ENCODE assay signal across 20 mouse cellular contexts in the genomic region with DNA sequence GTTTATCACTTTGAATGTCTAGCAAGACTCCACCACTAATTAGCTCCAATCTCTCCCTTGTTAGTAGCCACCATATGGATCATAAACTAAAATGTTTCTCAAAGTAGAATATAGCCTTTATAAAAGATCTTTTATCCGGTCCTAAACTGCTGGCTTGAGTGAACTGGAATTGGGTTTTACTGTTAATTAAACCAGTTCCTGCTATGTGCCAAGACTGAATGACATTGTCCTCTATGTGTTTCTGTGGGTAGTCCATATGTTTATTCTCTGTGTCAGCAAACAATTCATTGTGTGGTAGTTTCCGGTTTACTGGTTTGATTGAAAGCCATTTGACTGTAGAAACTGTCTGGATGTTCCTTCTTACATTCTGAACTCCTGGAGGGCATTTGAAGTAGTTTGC.
DNase-seq lines count a peak whose midpoint lies in the region; ATAC-seq and TF ChIP-seq lines count a peak whose summit lies in the region.
"Had no signal": no experiment of that assay in that cellular context is flagged by ENCODE, and none has a peak within 500 bp of the region (broad histone marks: within the 10 kb centered on the region; RNA-seq: fewer than 3 reads in every experiment).

No protein-coding gene starts in this region.

- TF ChIP-seq CTCF in liver, postnatal 0 days (IDR thresholded peaks at IDR 0.05; ENCODE audit: low read depth) = no peak

- H3K4me1 ChIP-seq in forebrain, embryonic 11.5 days (replicated peaks; ENCODE audit: control insufficient read depth, insufficient read depth, low read length) = 0 out of 2 replicates have a peak, but pooled peaks cover 2% of the 10 kb centered on the region
- H3K4me1 ChIP-seq in forebrain, embryonic 10.5 days = no peaks in the 10 kb centered on the region
- H3K4me1 ChIP-seq in forebrain, embryonic 13.5 days = 0 out of 2 replicates have a peak, but pooled peaks cover 6% of the 10 kb centered on the region
- H3K4me1 ChIP-seq in forebrain, embryonic 16.5 days (replicated peaks; ENCODE audit: control insufficient read depth, insufficient read depth, low read length) = peaks cover 4% of the 10 kb centered on the region
- no peaks in the 10 kb centered on the region for H3K4me1 ChIP-seq in liver, postnatal 0 days (ENCODE audit: insufficient read depth)
- H3K4me1 ChIP-seq: embryonic facial prominence, embryonic 12.5 days; embryonic facial prominence, embryonic 15.5 days; hindbrain, embryonic 12.5 days; hindbrain, embryonic 15.5 days had no signal

- no peak for DNase-seq in forebrain, embryonic 11.5 days (ENCODE audit: low spot score)
- DNase-seq in forebrain, embryonic 10.5 days (ENCODE audit: extremely low spot score, low spot score) = no peak
- DNase-seq in liver = no peak
- DNase-seq in liver, postnatal 0 days = no peak
- DNase-seq: adrenal gland, adult 8-10 months; adrenal gland, postnatal 25 days; cerebellum, adult 18-20 months; cerebellum, adult 9-11 months; cerebellum, postnatal 25 days; gastrocnemius, postnatal 10 days; heart, adult 11 months had no signal

- no peak overlapping the region for H3K4me2 ChIP-seq in forebrain, embryonic 11.5 days (ENCODE audit: low read depth, low read length, severe bottlenecking)
- no peak overlapping the region for H3K4me2 ChIP-seq in forebrain, embryonic 13.5 days
- no peak overlapping the region for H3K4me2 ChIP-seq in forebrain, embryonic 16.5 days (ENCODE audit: low read length)
- no peak overlapping the region for H3K4me2 ChIP-seq in liver, postnatal 0 days (ENCODE audit: low read depth, low read length)
- H3K4me2 ChIP-seq: embryonic facial prominence, embryonic 12.5 days; embryonic facial prominence, embryonic 15.5 days; heart, embryonic 11.5 days; hindbrain, embryonic 12.5 days; hindbrain, embryonic 15.5 days had no signal

- no peaks in the 10 kb centered on the region for H3K27me3 ChIP-seq in forebrain, embryonic 11.5 days (ENCODE audit: control insufficient read depth, insufficient read depth, low read length)
- no peaks in the 10 kb centered on the region for H3K27me3 ChIP-seq in forebrain, embryonic 10.5 days (ENCODE audit: poor library complexity, severe bottlenecking)
- H3K27me3 ChIP-seq in forebrain, embryonic 13.5 days = no peaks in the 10 kb centered on the region
- H3K27me3 ChIP-seq in forebrain, embryonic 16.5 days (replicated peaks; ENCODE audit: control insufficient read depth, insufficient read depth, low read length) = no peaks in the 10 kb centered on the region
- H3K27me3 ChIP-seq in liver, postnatal 0 days (ENCODE audit: insufficient read depth, low read length) = no peaks in the 10 kb centered on the region
- H3K27me3 ChIP-seq: embryonic facial prominence, embryonic 12.5 days; embryonic facial prominence, embryonic 15.5 days; hindbrain, embryonic 12.5 days; hindbrain, embryonic 15.5 days had no signal

- H3K4me3 ChIP-seq in forebrain, embryonic 11.5 days (ENCODE audit: low read depth, low read length) = no peak overlapping the region
- no peak overlapping the region for H3K4me3 ChIP-seq in forebrain, embryonic 10.5 days
- no peak overlapping the region for H3K4me3 ChIP-seq in forebrain, embryonic 13.5 days
- H3K4me3 ChIP-seq in forebrain, embryonic 16.5 days (replicated peaks; ENCODE audit: low read length) = no peak overlapping the region
- no peak overlapping the region for H3K4me3 ChIP-seq in liver, postnatal 0 days (ENCODE audit: low read depth, low read length)
- H3K4me3 ChIP-seq: embryonic facial prominence, embryonic 12.5 days; embryonic facial prominence, embryonic 15.5 days; hindbrain, embryonic 12.5 days; hindbrain, embryonic 15.5 days had no signal

- 64% methylated on average over 2 of the region's 2 CpGs for WGBS in forebrain, embryonic 11.5 days
- WGBS in forebrain, embryonic 10.5 days = 79% methylated on average over 2 of the region's 2 CpGs
- WGBS in forebrain, embryonic 13.5 days = 32% methylated on average over 2 of the region's 2 CpGs
- 22% methylated on average over 2 of the region's 2 CpGs for WGBS in forebrain, embryonic 16.5 days
- 78% methylated on average over 2 of the region's 2 CpGs for WGBS in liver, postnatal 0 days (ENCODE audit: insufficient replicate concordance)

- no peaks in the 10 kb centered on the region for H3K36me3 ChIP-seq in forebrain, embryonic 11.5 days (ENCODE audit: control insufficient read depth, insufficient read depth, low read length)
- H3K36me3 ChIP-seq in forebrain, embryonic 10.5 days (replicated peaks) = no peaks in the 10 kb centered on the region
- no peaks in the 10 kb centered on the region for H3K36me3 ChIP-seq in forebrain, embryonic 13.5 days (ENCODE audit: poor library complexity, severe bottlenecking)
- no peaks in the 10 kb centered on the region for H3K36me3 ChIP-seq in forebrain, embryonic 16.5 days (ENCODE audit: control insufficient read depth, insufficient read depth)
- H3K36me3 ChIP-seq in liver, postnatal 0 days (replicated peaks; ENCODE audit: insufficient read depth, low read length) = no peaks in the 10 kb centered on the region
- H3K36me3 ChIP-seq: embryonic facial prominence, embryonic 12.5 days; embryonic facial prominence, embryonic 15.5 days; hindbrain, embryonic 12.5 days; hindbrain, embryonic 15.5 days had no signal

- ATAC-seq in forebrain, embryonic 11.5 days (replicated peaks; ENCODE audit: low FRiP score) = peak; percentile 30; the same call in 1 of the 2 replicates
- ATAC-seq in forebrain, embryonic 13.5 days = peak; percentile 86
- ATAC-seq in forebrain, embryonic 16.5 days = peak; percentile 72
- ATAC-seq in liver, postnatal 0 days = no peak
- ATAC-seq: activated CD4-positive, CD25-positive, alpha-beta regulatory T cell, adult 4 months; intestine, postnatal 0 days had no signal

- H3K9me3 ChIP-seq in forebrain, embryonic 11.5 days (ENCODE audit: control insufficient read depth, low read length) = no peaks in the 10 kb centered on the region
- no peaks in the 10 kb centered on the region for H3K9me3 ChIP-seq in forebrain, embryonic 10.5 days
- no peaks in the 10 kb centered on the region for H3K9me3 ChIP-seq in forebrain, embryonic 13.5 days (replicated peaks)
- H3K9me3 ChIP-seq in forebrain, embryonic 16.5 days (ENCODE audit: control insufficient read depth, low read length) = no peaks in the 10 kb centered on the region; the same call in 1 of the 2 replicates
- no peaks in the 10 kb centered on the region for H3K9me3 ChIP-seq in liver, postnatal 0 days (ENCODE audit: low read length)
- H3K9me3 ChIP-seq: embryonic facial prominence, embryonic 12.5 days; embryonic facial prominence, embryonic 15.5 days; hindbrain, embryonic 12.5 days; hindbrain, embryonic 15.5 days had no signal

- no peak overlapping the region for H3K9ac ChIP-seq in forebrain, embryonic 11.5 days (ENCODE audit: low read length)
- no peak overlapping the region for H3K9ac ChIP-seq in forebrain, embryonic 13.5 days
- H3K9ac ChIP-seq in forebrain, embryonic 16.5 days (replicated peaks; ENCODE audit: low read depth, low read length) = no peak overlapping the region
- H3K9ac ChIP-seq in liver, postnatal 0 days (replicated peaks) = no peak overlapping the region
- H3K9ac ChIP-seq: embryonic facial prominence, embryonic 12.5 days; embryonic facial prominence, embryonic 15.5 days; hindbrain, embryonic 12.5 days; hindbrain, embryonic 15.5 days had no signal

- no peak for TF ChIP-seq EP300 in liver, postnatal 0 days (IDR thresholded peaks at IDR 0.05; ENCODE audit: low read depth)

- no peak overlapping the region for H3K27ac ChIP-seq in forebrain, embryonic 11.5 days (ENCODE audit: low read depth, low read length)
- H3K27ac ChIP-seq in forebrain, embryonic 10.5 days = no peak overlapping the region
- H3K27ac ChIP-seq in forebrain, embryonic 13.5 days = no peak overlapping the region
- no peak overlapping the region for H3K27ac ChIP-seq in forebrain, embryonic 16.5 days (ENCODE audit: low read length)
- H3K27ac ChIP-seq in liver, postnatal 0 days (ENCODE audit: low read depth) = no peak overlapping the region
- H3K27ac ChIP-seq: embryonic facial prominence, embryonic 12.5 days; embryonic facial prominence, embryonic 15.5 days; hindbrain, embryonic 12.5 days; hindbrain, embryonic 15.5 days had no signal
